Mouse (Mus musculus) heart, postnatal 0 days (tissue): Measurements from ENCODE around the gene Cd79b.

Source experiments
- CTCF ChIP-seq: IDR thresholded peaks from 2 replicates; pipeline ENCODE4 v1.5.1; 2016; ENCODE audit warnings: antibody characterized with exemption, control low read depth, low read depth
- EP300 ChIP-seq: IDR thresholded peaks from 2 replicates; pipeline ENCODE4 v1.6.1; 2016; ENCODE audit warnings: antibody characterized with exemption, low read depth

DNA sequence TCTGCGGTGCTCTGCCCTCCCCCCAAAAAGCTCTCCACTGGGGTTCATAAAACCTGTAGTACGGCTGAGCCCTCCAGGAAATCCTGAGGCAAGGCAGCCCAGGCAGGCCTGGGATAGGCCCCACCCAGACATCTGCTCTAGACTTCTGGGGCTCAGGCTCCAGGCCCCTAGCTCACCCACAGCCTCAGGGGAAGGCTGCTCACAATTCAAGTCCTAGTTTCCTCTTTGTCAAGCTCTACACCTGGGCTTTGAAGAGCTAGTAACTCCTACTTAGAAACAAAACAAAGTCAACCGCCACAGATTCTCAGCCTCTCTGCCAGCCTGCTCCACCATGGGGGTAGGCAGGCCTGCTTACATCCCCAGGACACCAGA lies 45.5 kb downstream of the Cd79b start:
- TF ChIP-seq EP300 (no peak), CTCF (no peak)
